Mouse (Mus musculus) B cell, adult 2 months (primary cell): ENCODE measurements around the gene Exph5.

Source experiments
- DNase-seq, 2 experiments: peaks; one replicate each; pipeline ENCODE4 v3.0.0; 2022

Exph5 gene

DNA sequence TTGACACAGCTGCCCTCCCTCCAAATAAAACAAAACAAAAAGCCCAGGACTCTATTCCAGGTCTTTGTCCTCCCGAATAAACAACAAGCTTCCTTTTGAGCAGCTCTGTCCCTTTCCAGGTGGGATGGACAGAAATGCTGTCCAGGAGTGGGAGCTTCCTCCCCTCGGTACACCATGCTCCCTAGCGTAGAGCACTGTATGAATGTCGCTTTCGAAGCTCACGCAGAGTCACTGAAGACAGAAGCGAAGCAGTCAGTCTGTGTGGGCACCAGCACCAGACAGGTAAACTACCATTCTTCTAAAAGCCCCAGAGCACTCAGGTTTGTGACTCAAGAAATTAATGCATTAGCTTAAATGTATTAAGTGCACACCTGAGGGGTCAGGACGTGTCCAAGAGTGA lies 20.2 kb downstream of the Exph5 start:
- DNase-seq: no peak

DNA sequence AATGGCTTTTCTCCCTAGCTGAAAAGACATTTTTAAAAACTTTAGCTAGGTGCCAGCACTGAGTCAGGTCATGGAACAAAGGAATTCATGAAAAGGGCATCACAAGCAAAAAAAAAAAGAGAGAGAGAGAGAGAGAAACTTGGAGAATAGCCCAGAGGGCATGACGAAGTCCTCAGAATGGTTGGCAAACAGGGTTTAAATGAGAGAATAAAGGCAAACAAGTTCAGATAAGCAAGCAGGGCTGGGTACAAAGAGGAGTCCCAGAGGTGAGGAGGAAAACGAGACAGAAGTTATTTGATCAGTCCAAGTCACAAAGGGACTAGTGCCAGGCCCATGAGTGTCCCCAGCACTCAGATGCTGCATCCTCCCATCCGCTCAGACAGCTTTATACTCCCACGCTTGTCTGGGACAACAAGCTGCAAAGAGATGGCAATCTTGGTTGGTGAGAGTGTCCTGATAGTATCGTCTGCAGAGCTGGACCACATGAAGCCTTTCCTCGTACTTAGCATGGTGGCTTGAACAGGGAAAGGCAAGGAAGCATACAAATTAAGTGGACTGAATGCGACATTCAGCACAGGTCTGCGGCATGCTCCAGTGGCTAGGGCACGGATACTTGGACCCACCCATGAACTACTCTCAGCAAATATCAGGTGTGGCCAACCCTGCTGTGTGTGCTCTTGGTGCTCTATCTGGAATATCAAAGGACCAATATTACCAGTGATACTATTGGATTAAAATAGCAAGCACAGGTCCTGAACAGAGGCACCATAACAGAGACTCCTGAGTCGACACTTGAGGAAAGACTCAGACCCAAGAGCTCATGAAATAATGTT lies 22.2 kb downstream of the Exph5 start:
- DNase-seq: no peak

DNA sequence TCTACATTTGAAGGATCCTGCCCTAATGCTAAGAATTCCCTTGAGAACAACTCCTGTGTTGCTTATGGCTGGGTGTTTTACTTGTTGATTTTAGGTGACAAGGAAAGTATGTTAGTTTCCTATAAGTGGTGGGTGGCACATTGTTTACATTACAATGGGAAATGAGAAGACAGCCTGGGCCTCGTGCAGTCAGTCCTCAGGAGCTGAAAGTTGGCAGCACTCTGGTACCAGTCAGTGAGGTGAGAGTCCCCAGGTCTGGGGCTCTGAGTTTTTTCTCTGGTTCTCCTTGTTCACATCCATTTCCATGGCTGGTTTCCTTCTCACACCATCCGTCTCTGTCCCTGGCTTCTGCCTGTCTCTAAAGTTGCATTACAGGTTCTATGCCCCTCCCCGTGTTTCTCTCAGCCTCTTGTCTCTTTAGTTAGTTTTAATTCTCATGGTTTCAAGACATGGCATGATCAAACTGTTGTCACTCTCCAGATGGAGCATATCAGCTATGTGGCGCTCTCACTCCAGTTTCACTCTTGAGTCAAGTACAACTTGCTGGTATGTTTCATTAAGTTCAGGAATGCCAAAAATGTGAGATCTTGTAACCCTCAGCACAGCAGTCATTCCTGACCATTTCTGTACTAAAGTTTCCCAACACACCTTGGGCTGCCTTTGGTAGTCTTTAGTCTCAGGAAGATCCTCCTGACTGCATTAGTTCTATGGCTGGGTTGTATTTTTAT lies 24.1 kb downstream of the Exph5 start:
- DNase-seq: no peak

- no peak for DNase-seq
These were observed 26.7 kb downstream of the Exph5 start for GRCm38 (mm10) chr9:53328203-53328602.

DNA sequence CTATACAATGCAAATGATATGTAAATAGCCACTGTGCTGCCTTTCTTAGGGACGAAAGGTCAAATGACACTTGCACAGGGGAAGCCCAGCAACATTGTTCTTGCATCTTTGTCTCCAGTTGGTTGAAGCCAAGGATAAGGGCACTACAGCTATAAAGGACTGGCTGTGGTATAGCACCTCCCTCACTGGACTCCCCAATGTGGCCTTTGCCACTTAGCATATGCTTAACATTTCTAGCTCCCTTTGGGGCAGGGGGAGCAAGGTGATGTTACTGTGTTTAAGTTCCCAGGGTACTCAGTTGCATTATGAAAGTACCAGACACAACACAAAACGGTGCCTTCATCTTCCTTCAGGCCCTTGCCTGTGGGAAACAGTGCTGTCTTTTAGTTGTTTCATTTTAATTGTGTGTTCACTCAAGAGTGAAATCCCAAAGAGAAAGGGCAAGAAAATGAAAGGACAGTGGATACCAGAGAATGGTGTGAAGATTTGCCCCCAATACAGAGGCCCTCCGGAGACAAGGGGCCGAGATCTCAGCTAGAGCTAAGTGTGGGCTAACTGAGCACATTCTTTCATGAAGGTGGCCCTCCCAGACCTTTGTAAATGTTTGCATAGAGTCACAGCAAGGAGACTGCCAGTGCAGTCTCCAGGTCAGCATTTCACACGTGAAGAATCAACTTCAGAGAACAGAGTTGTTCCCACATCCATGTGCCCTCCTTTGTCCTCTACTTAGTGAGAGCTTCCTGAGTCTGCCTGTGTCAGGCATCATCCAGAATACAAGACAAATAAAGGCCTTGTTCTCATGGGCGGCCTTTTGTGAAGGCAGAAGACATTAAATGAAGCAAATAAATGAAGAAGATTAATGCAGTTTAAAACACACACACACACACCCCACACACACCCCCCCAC lies 28.1 kb downstream of the Exph5 start:
- DNase-seq: no peak

- no peak for DNase-seq
These were observed 28.8 kb downstream of the Exph5 start for GRCm38 (mm10) chr9:53330247-53330646.

DNA sequence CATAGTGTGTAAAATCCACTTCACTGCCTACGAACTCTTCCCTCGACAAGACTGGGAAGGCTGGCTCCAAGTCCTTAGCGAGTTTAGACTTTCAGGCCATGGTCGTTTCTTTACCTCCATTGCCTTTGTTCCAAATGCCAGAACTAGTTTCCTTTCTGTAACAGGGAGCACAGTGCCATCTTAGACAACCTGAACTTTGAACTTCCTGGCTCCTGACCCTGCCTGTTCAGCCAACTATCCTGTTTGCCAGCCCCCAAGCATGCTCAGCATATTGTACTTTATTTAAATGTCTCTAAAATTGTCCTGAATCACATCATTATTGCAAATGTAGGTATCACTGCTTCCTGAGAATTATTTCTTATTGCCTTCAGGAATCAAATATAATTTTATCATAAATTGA lies 32.0 kb downstream of the Exph5 start:
- no peak for DNase-seq

GRCm38 (mm10) chr9:53335131-53335530 lies 33.7 kb downstream of the Exph5 start:
- DNase-seq: no peak

GRCm38 (mm10) chr9:53339603-53340002 lies 38.1 kb downstream of the Exph5 start:
- no peak for DNase-seq

- DNase-seq: no peak
These were observed 39.0 kb downstream of the Exph5 start for GRCm38 (mm10) chr9:53340328-53340916.

DNA sequence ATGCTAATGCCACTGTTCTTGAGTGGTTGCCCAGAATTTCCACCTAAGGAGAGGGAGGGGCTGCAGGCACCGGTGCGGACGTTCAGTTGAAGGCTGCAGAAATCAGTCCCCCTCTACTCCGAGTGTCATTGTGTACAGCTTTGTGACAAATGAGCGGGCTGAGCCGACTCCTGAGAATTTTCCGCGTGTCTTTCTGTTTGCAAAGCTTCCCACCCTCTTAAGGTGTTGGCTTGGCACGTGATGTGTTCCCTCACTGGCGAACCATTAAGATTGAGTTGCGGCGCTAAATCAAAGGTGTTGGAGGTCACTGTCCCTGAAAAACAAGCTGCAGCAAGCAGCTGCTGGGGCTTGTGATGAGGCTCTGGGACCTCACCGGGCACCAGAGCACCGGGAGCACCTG lies 39.5 kb downstream of the Exph5 start:
- DNase-seq: no peak

DNA sequence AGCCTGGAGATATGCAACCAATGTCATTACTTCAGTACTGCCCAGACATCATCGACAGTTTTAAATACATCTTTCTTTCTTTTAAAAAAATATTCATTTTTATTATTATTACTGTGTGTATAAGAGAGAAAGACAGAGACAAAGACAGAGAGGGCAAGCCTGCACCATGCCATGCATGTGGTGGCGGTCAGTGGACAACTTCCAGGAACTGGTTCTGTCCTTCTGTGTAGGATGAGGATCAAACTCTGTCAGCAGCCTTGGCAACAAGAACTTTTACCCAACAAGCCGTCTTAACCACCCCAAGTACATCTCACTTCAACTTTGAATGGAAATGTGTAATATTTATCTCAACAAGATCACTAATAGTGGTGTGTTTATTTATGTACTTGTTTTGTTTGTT lies 40.5 kb downstream of the Exph5 start:
- DNase-seq: no peak

DNA sequence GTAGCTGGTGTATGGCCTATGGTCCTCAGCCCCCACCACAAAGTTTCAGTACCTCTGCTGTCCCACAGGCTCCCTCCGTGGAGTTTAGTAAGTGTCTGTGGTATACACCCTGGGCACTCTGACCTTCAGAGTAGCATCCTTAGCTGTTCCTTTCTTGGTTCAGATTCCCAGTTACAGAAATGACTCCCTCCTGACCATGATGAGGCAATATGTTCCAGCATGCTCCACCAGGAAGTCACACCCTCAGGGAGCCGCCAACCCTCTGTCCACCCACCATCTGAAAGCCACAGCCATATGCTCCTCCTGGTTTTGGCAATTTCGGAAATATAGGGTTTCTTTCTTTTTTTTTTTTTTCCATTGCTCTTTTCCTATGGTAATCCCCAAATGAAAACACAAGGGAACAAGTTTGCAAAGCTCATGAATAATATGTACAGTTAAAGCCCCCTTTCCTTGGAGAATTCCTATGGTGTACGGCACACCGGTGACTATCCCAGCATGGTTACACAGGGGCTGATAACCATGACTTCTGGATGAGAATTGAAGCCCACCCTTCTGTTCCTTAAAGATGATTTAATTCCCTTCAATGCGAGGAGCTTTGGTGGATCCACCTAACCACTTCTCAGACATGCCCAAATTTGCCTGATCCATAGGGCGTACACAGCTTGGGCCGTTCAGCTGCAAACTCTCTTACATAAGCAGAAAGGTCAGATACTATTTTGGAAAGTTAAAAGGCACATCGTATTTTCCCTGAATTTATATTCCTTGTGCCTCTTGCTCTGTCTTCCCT lies 43.4 kb downstream of the Exph5 start:
- DNase-seq: no peak

- no peak for DNase-seq
These were observed 44.3 kb downstream of the Exph5 start for GRCm38 (mm10) chr9:53345728-53346127.

GRCm38 (mm10) chr9:53346402-53346801 lies 44.9 kb downstream of the Exph5 start:
- DNase-seq: no peak

DNA sequence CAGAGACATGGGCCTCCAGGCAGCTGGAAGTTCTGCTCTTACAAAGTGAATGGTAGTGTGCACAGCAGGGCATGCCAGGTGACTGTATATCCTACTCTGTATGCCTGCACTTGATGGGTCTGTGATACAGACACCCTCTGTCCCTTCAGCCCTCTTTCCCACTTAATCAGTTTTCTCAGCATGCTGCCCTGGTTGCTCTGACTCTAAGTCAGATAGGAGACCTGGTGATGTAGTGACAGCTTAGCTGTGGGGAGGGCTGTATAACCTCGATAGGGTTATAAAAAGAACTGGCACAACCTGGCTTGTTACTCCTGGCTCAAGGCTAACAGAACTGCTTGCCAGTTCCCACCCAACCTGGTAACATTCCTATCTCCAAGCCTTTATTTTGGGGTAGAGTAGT lies 47.7 kb downstream of the Exph5 start:
- no peak for DNase-seq

DNA sequence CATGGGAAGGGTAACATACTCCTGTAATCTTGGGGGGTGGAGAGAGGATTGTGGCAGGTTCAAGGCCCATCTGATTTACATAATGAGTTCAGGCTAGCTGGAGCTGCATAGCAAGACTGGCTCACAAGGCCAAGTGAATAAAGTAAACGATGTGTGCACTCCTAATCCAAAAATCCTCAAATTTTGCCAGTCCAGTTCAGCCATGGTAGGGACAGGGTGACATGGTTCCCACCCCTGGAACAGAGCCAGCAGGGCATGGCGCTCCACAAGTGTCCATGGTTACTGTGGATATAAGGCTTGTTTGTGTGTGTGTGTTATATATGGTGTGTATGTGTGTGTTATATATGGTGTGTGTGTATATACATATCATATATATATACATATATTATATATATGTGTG lies 48.9 kb downstream of the Exph5 start:
- DNase-seq: no peak

- DNase-seq: no peak
These were observed 50.4 kb downstream of the Exph5 start for GRCm38 (mm10) chr9:53351899-53352298.

DNA sequence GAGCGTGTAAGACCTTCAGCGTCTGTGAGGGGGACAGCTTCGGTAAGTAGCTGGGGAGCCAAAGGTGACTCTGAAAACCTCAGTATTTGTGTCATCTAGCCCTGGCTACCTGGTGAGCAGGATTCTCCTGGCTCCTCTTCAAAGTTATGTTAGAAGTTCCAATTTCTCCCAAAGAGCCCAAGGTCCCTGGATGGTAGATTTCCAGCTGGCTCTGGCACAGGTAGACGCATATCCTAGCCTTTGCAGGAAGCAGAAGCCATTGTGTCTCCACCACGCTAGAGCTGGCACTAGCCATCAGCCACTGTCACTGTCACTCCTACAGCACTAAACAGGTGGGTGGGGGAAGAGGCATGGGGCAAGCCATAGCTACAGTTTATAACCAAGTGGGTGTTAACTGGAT lies 51.7 kb downstream of the Exph5 start:
- DNase-seq: no peak

DNA sequence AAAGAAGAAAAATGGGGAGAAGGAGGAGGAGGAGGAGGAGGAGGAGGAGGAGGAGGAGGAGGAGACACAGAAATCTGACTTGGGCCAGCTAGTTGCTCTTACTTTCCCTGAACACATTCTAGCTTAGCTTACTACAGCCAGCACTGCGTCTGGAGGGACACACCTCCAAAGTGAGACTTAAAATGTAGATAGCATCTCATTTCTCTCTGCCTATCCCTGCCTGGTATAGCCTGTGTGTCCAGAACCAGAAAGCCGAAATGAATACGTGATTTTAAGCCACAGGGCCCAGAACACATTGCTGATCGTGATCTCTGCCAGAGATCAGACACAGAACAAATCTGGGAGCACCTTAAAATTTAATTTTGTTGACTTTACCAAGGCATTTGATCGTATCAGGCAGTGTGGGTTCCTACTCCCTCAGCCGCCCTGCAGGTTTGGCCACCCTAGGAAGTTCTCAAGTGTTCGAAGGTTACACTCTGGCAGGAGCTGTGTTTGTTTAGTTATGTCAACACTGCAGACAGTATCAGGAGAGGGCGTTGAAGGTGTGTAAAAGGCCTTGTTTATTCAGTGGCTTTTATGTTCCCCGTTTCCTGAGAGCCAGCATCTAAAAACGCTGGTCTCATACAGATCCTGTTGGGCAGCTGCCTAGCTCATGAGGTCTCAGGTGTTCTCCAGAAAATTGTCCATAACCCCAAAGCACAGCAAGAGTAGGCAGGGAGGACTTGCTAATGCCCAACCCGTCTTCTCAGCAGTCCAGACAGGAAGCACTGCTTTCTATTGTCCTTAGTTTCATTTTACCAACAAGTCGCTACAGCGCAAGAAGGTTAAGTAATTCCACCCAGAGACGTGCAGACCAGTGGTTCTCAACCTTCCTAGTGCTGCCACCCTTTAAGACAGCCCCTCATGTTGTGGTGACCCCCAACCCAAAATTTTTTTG lies 55.0 kb downstream of the Exph5 start:
- DNase-seq: no peak

DNA sequence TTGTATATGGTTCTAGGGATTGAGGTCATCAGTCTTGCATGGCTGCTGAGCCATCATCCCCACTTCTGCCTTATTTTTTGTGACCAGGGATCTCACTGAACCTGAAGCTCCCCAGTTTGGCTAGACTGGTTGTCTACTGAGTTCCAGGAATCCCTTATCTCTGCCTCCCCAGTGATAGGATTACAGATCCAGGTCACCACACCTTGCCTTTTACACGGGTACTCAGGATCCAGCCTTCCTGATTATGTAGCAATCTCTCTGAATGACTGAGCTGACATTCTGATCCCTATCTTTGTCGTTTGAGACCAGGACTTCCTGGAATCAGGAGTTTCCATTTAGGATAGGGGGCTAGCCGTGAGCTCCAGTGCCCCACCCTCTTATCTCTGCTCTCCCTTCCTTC lies 69.9 kb downstream of the Exph5 start:
- DNase-seq: no peak
